Mouse (Mus musculus) heart, embryonic 14.5 days (tissue): Measurements from ENCODE around the gene Rnf111. TPM values are rescaled to one million over a fixed set of nuclear protein-coding genes. Genes with fewer than 3 reads are reported as not detected.
A peak's percentile ranks its signal among the peaks of the same experiment; 100 is the strongest.
"Not testable (repeated sequence)": the region's sequence is repeated elsewhere in the genome, so short reads cannot be mapped to it uniquely, and the experiment has no call there.

Experiments
- ATAC-seq: fragments of 200-750 bp; cut with Nextera tagmentation; 2 replicates; pipeline ENCODE4 v1.8.0; 2017; ENCODE audit warnings: low read depth, moderate TSS enrichment; ENCODE audit not compliant: insufficient number of reproducible peaks, insufficient read depth, low FRiP score
- H3K27ac ChIP-seq, 2 experiments: fragments of 200-500 bp in 1 of 2; fragments of 300-500 bp in 1 of 2; sonication (generic) in 1 of 2; replicated peaks in 1 of 2; 2 replicates each; pipeline ENCODE4 v1.5.1; 2012 to 2014; ENCODE audit warnings: low read depth in 2 of 2, low read length in 2 of 2, control low read depth in 1 of 2, mild to moderate bottlenecking in 1 of 2, mixed read lengths in 1 of 2; ENCODE audit not compliant: control insufficient read depth in 1 of 2, insufficient read depth in 1 of 2
- H3K27me3 ChIP-seq: fragments of 300-500 bp; sonication (generic); 2 replicates; pipeline ENCODE4 v1.6.1; 2014; ENCODE audit warnings: mild to moderate bottlenecking, low read length, control low read depth; ENCODE audit not compliant: control insufficient read depth, insufficient read depth
- H3K36me3 ChIP-seq: fragments of 300-500 bp; sonication (generic); 2 replicates; pipeline ENCODE4 v1.6.1; 2014; ENCODE audit warnings: mild to moderate bottlenecking, control low read depth, low read length, mixed read lengths; ENCODE audit not compliant: control insufficient read depth, insufficient read depth
- H3K4me1 ChIP-seq, 2 experiments: fragments of 200-500 bp in 1 of 2; fragments of 300-500 bp in 1 of 2; sonication (generic) in 1 of 2; 2 replicates each; pipeline ENCODE4 v1.6.1; 2012 to 2014; ENCODE audit warnings: low read length in 2 of 2, control low read depth in 1 of 2, mixed read lengths in 1 of 2; ENCODE audit not compliant: control insufficient read depth in 2 of 2, insufficient read depth in 2 of 2
- H3K4me2 ChIP-seq: fragments of 300-500 bp; sonication (generic); 2 replicates; pipeline ENCODE4 v1.6.1; 2014; ENCODE audit warnings: mild to moderate bottlenecking, low read length
- H3K4me3 ChIP-seq, 2 experiments: fragments of 200-500 bp in 1 of 2; fragments of 300-500 bp in 1 of 2; sonication (generic) in 1 of 2; 2 replicates each; pipeline ENCODE4 v1.5.1; 2012 to 2014; ENCODE audit warnings: low read length in 2 of 2, mild to moderate bottlenecking in 2 of 2, control low read depth in 1 of 2, low read depth in 1 of 2, moderate library complexity in 1 of 2; ENCODE audit not compliant: control insufficient read depth in 1 of 2, insufficient read depth in 1 of 2
- H3K9ac ChIP-seq: fragments of 300-500 bp; sonication (generic); 2 replicates; pipeline ENCODE4 v1.6.1; 2014; ENCODE audit warnings: mild to moderate bottlenecking, low read length
- H3K9me3 ChIP-seq: fragments of 300-500 bp; sonication (generic); 2 replicates; pipeline ENCODE4 v1.6.1; 2016; ENCODE audit warnings: low read length, control low read depth; ENCODE audit not compliant: control insufficient read depth
- WGBS: fragments of 180-500 bp; shearing (Covaris S2); extraction: QIAGEN DNeasy Blood & Tissue Kit; methylation state at CpG from one replicate; pipeline ENCODE4 v1.1.7; 2014; 5-methylcytosine and 5-hydroxymethylcytosine counted together
- polyA plus RNA-seq: library from polyadenylated mRNA; unstranded; fragments of >200 nt; fragmentation: Nextera tagmentation; extraction: Ambion mirVana; gene quantifications from 2 replicates; pipeline ENCODE4 v1.2.1, GENCODE M21; 2014

Rnf111 gene
- 22.8 and 23.2 TPM in 2 replicates for polyA plus RNA-seq

DNA sequence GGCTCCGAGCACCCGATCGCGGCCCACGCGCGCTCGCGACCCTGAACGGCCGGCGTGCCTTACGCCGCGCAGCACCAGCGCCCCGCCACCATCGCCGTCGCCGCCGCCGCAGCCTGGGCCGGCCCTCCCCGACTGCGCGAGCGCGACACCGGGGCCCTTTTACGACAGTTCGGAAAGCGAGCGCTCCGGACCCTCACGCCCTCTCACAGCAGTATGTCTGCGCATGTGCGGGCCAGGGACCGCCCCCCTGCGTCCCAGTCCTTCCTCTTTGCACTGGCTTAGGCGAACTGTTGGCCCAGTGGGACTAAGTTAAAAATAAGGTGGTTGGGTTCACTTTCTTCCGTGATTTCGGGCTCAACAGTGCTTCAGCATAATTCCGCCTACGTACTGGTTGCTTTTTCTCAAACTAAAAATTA, at the start of gene Rnf111:
Rnf111 (minus strand) TSS at position 100 of the 416 bp plus-strand sequence.
- peak; percentile 93 for ATAC-seq
- H3K36me3 ChIP-seq, result peaks cover 14% of the 10 kb centered on the region; the same call in 1 of the 2 replicates
- H3K4me1 ChIP-seq, result peaks cover 2 to 13% of the 10 kb centered on the region in 2 experiments; a peak in 3 of 4 replicates
- H3K27me3 ChIP-seq, result no peaks in the 10 kb centered on the region
- H3K4me2 ChIP-seq, result peak within 1 kb of the TSS; percentile 79
- peak within 1 kb of the TSS; percentile 98 for H3K27ac ChIP-seq
- no peaks in the 10 kb centered on the region for H3K9me3 ChIP-seq
- under 1% methylated on average over 45 of the region's 45 CpGs for WGBS
- H3K4me3 ChIP-seq, result peak within 1 kb of the TSS; percentile 82 to 90
- peak within 1 kb of the TSS; percentile 95 for H3K9ac ChIP-seq

DNA sequence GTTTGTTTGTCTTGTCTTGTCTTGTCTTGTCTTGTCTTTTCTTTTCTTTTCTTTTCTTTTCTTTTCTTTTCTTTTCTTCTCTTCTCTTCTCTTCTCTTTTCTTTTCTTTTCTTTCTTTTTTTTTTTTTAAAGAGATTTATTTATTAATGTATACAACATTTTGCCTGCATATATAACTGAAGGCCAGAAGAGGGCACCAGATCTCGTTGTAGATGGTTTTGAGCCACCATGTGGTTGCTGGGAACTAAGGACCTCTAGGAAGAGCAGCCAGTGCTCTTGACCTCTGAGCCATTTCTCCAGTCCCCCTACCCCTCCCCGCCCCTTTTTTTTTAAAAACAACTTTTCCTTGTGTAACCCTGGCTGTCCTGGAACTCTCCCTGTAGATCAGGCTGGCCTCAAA, 48.7 kb upstream of the Rnf111 start:
- not testable (repeated sequence) for H3K4me3 ChIP-seq, H3K9ac ChIP-seq, H3K27ac ChIP-seq, ATAC-seq, H3K27me3 ChIP-seq, H3K4me2 ChIP-seq, H3K9me3 ChIP-seq, H3K4me1 ChIP-seq
- peaks cover 23% of the 10 kb centered on the region for H3K36me3 ChIP-seq
- 87% methylated on average over 2 of the region's 2 CpGs for WGBS

GRCm38 (mm10) chr9:70551524-70551923, 48.0 kb upstream of the Rnf111 start:
- Histone ChIP-seq H3K4me1 (peaks cover 0 to 9% of the 10 kb centered on the region in 2 experiments; a peak in 1 of 4 replicates), H3K27me3 (no peaks in the 10 kb centered on the region), H3K36me3 (peaks cover 26% of the 10 kb centered on the region), H3K4me3 (no peak overlapping the region), H3K9me3 (peaks cover 9% of the 10 kb centered on the region; the same call in 1 of the 2 replicates), H3K4me2 (no peak overlapping the region), H3K9ac (no peak overlapping the region), H3K27ac (no peak overlapping the region)
- no peak for ATAC-seq
- 95% methylated on average over 1 of the region's 1 CpGs for WGBS

DNA sequence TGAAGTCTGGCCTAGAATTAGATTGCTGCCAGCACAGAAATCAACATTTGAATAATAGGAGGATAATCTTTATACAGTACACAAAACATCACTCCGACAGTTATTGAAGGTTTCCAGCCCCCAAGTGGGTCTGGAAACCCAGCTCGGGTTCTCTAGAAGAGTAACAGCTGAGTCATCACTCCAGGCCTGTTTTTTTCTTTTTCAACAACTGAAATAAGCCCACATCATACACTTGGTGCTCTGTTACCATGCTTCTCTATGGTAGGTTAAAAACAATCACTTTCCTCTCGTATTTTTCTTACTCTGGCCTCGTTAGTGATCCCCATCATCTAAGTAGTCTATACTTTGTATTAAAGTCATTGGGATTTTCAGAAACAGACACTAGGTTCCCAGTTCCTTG, 44.8 kb upstream of the Rnf111 start:
- no peaks in the 10 kb centered on the region for H3K27me3 ChIP-seq
- peaks cover 23% of the 10 kb centered on the region for H3K36me3 ChIP-seq
- peaks cover 0 to 14% of the 10 kb centered on the region in 2 experiments; a peak in 3 of 4 replicates for H3K4me1 ChIP-seq
- peaks cover 6% of the 10 kb centered on the region; the same call in 1 of the 2 replicates for H3K9me3 ChIP-seq
- H3K9ac ChIP-seq, result no peak overlapping the region
- H3K27ac ChIP-seq, result no peak overlapping the region
- no peak overlapping the region for H3K4me3 ChIP-seq
- H3K4me2 ChIP-seq, result no peak overlapping the region
- 76% methylated on average over 4 of the region's 4 CpGs for whole genome bisulfite sequencing
- no peak for ATAC-seq

- not testable (repeated sequence) for H3K9me3 ChIP-seq, H3K4me2 ChIP-seq, H3K27ac ChIP-seq, H3K4me3 ChIP-seq, H3K27me3 ChIP-seq, ATAC-seq, H3K9ac ChIP-seq
- H3K36me3 ChIP-seq, result peaks cover 18% of the 10 kb centered on the region
- 88% methylated on average over 2 of the region's 3 CpGs for WGBS
- peaks cover 0 to 18% of the 10 kb centered on the region in 2 experiments; a peak in 3 of 4 replicates for H3K4me1 ChIP-seq
Observed at GRCm38 (mm10) chr9:70546576-70546975, 43.1 kb upstream of the Rnf111 start.

DNA sequence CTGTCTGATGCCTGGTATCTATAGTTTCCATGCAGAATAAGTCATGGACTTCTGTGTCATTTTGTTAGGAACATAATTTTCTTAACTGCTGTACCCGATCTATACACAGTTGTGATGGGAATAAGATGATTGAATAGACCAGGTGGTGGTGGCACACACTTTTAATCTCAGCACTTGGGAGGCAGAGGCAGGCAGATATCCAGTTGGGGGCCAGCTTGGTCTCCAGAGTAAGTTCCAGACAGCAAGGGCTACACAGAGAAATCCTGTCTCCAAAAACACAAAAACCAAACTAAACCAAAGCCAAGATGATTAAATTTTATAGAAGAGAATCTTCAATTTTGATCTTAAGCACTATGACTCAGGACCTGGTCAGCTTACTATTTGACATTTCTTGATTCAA, 41.3 kb upstream of the Rnf111 start:
- H3K9ac ChIP-seq, result no peak overlapping the region
- H3K27me3 ChIP-seq, result no peaks in the 10 kb centered on the region
- ATAC-seq, result no peak
- H3K4me1 ChIP-seq, result peaks cover 0 to 20% of the 10 kb centered on the region in 2 experiments; a peak in 3 of 4 replicates
- no peak overlapping the region for H3K27ac ChIP-seq
- 67% methylated on average over 1 of the region's 1 CpGs for WGBS
- peaks cover 15% of the 10 kb centered on the region for H3K36me3 ChIP-seq
- no peaks in the 10 kb centered on the region for H3K9me3 ChIP-seq
- H3K4me2 ChIP-seq, result no peak overlapping the region
- no peak overlapping the region for H3K4me3 ChIP-seq

- Histone ChIP-seq H3K36me3 (peaks cover 12% of the 10 kb centered on the region), H3K4me1 (peaks cover 0 to 20% of the 10 kb centered on the region in 2 experiments; a peak in 3 of 4 replicates), H3K4me3 (peak overlapping the region in 1 of 2 experiments; percentile 95; a peak in 3 of 4 replicates), H3K27ac (peak overlapping the region in 1 of 2 experiments; percentile 14; a peak in 1 of 4 replicates), H3K27me3 (no peaks in the 10 kb centered on the region), H3K9ac (peak overlapping the region; percentile 94), H3K9me3 (no peaks in the 10 kb centered on the region), H3K4me2 (peak overlapping the region; percentile 88)
- no peak for ATAC-seq
- 72% methylated on average over 5 of the region's 5 CpGs for WGBS
Observed at GRCm38 (mm10) chr9:70543985-70544384, 40.5 kb upstream of the Rnf111 start.
